Mouse (Mus musculus): ENCODE measurements at regions not wholly inside any gene's neighbourhood (a gene's known extent, or its start where the extent isn't known, plus 50 kb on each side); places are given as distances from the start of the nearest gene placed in this dataset.

DNA sequence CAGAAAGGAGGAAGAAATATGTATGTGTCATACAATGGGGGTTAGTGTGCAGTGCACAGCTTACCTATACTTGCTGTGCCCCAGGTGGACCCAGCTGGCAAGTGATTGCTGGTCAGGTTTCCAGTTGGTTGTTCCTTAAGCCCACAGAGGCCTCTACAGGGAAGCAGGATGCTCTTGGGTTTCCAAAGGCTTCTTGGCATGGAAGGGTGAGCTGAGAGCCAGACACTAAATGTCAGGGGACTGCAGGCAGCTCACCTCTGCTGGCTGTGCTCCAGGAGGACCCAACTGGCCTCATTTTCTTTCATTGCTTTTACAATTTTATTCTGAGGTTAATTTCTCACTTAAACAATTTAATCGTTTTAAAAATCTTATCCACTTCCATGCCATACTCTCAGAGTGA lies 108.1 kb downstream of the Gm10184 start:
- H3K4me1 ChIP-seq, result no peaks in the 10 kb centered on the region
- H3K4me3 ChIP-seq, result no peak overlapping the region
- H3K9me3 ChIP-seq (replicated peaks), result no peaks in the 10 kb centered on the region
- DNase-seq (ENCODE audit: low spot score), result no peak
- 85% methylated on average over 1 of the region's 1 CpGs for WGBS
- H3K27ac ChIP-seq (replicated peaks), result no peak overlapping the region
- no peaks in the 10 kb centered on the region for H3K27me3 ChIP-seq (ENCODE audit: low read depth, poor library complexity, severe bottlenecking)
- H3K36me3 ChIP-seq, result no peaks in the 10 kb centered on the region

DNA sequence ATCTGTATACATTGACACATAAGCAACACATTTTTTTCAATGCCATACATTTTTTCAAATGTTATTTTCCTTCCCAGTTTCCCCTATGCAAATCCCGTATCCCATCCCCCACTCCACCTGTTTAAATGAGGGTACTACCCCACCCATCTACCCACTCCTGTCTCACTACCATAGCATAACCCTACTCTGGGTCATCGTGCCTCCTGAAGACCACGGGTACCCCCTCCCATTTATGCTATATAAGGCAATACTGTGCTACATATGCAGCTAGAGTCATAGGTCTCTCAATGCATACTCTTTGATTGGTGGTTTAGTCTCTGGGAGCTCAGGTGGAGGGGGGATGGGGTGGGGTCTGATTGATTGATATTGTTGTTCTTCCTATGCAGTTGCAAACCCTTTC lies 132.7 kb downstream of the Gm10184 start:
- no peaks in the 10 kb centered on the region for H3K9me3 ChIP-seq (replicated peaks)
- WGBS, result 91% methylated on average over 3 of the region's 3 CpGs
- no peaks in the 10 kb centered on the region for H3K36me3 ChIP-seq
- H3K27me3 ChIP-seq (ENCODE audit: low read depth, poor library complexity, severe bottlenecking), result no peaks in the 10 kb centered on the region
- no peak for DNase-seq (ENCODE audit: low spot score)
- no peak overlapping the region for H3K27ac ChIP-seq (replicated peaks)
- H3K4me3 ChIP-seq, result no peak overlapping the region
- H3K4me1 ChIP-seq, result no peaks in the 10 kb centered on the region

DNA sequence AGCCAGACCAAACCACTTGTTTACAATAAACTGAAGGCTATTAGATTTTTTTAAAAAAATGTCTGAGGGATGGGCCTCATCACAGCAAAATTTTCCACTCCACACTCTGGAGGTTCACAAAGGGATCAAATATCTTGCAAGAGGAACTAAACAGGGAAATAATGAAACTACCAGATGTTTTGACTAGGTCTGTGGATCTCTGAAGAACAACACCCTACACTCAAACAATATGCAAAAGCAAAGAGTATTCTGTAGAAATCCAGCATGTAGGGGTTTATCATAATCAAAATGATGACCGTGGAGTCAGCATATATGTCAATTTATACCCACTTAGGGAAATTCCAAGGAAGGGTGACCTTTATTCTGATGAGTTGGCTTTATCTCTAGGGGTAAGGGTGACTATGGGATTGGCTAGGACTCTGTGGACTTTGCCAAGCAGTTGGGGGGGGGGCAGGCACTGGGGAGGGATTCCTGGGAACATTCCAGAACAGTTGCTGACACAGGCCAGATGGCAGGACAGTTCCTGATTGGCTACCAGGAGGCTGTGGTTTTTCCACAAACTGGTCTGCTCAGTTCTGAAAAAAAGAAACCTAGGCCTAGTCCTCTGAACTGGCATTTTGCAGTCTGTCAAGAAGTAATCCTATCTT lies 143.9 kb downstream of the Gm10184 start:
- no peaks in the 10 kb centered on the region for H3K36me3 ChIP-seq
- no peak for DNase-seq (ENCODE audit: low spot score)
- 0 out of 2 replicates have a peak, but pooled peaks cover 4% of the 10 kb centered on the region for H3K9me3 ChIP-seq (replicated peaks)
- no peaks in the 10 kb centered on the region for H3K27me3 ChIP-seq (ENCODE audit: low read depth, poor library complexity, severe bottlenecking)
- H3K27ac ChIP-seq (replicated peaks), result no peak overlapping the region
- H3K4me1 ChIP-seq, result no peaks in the 10 kb centered on the region
- WGBS, result 95% methylated on average over 1 of the region's 1 CpGs
- no peak overlapping the region for H3K4me3 ChIP-seq

DNA sequence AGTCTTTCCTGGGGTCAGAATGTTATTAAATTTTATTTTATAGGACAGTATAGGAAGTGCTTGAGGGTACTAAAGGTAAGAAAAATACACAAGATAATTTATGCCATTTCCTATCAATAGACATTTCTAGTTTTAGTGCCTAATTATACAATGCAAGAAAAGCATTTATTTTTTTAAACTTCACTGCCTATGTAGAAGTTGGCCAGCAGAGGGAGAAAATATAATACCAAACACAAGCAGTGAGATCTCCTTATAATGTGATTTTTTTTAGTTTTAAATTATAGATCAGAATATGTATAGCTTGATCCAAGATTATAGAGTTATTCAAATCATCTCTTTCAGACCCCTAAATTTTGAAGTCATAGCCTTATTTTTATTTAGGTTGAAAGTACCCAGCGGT lies 172.8 kb downstream of the Gm10184 start:
- H3K9me3 ChIP-seq (replicated peaks), result no peaks in the 10 kb centered on the region
- WGBS, result 97% methylated on average over 1 of the region's 1 CpGs
- H3K4me3 ChIP-seq, result no peak overlapping the region
- H3K27me3 ChIP-seq (ENCODE audit: low read depth, poor library complexity, severe bottlenecking), result no peaks in the 10 kb centered on the region
- no peak overlapping the region for H3K27ac ChIP-seq (replicated peaks)
- H3K36me3 ChIP-seq, result no peaks in the 10 kb centered on the region
- no peak for DNase-seq (ENCODE audit: low spot score)
- H3K4me1 ChIP-seq, result no peaks in the 10 kb centered on the region

DNA sequence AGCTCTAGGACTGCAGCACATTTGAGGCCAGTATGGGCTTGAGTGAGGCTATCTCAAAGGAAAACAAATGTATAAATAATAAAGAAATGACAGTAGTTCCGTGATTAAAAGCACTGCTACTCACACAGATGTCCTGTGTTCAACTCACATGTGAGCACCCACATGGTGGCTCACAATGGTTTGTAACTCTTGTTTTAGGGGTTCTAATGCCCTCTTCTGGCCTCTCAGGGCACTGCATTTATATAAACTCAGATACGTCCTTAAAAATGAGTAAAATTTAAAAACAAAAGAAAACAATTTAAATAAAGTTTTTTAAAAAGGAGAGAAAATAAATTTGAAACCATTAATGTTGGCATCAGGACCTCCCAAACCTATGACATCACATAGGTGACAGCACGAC lies 184.7 kb downstream of the Gm10184 start:
- no peak for DNase-seq (ENCODE audit: low spot score)
- 65% methylated on average over 3 of the region's 3 CpGs for WGBS

DNA sequence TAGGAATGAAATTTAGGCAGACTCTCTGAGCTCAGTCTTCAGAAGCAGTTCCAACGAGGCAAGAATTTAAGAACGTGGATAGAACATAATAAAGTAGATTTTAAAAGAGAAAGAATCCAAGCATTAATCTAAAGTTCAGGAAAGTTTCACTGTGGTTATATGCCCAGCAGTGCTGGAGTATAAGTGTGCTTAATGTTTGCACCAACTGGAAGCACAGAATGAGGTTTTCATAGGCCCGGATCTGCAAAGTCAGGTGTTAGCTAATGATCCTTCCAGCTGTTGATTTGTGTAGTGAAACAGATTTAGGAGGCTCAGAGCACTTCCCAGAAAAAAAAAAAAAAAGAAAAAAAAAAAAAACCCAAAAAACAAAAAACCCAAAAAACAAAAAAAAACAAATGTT lies 228.5 kb downstream of the Gm10184 start:
- no peaks in the 10 kb centered on the region for H3K9me3 ChIP-seq (replicated peaks)
- no peak for DNase-seq (ENCODE audit: low spot score)
- H3K4me3 ChIP-seq, result no peak overlapping the region
- WGBS, result 71% methylated on average over 3 of the region's 3 CpGs
- H3K27me3 ChIP-seq (ENCODE audit: low read depth, poor library complexity, severe bottlenecking), result no peaks in the 10 kb centered on the region
- no peak overlapping the region for H3K27ac ChIP-seq (replicated peaks)
- no peaks in the 10 kb centered on the region for H3K36me3 ChIP-seq
- peaks cover 7% of the 10 kb centered on the region; the same call in 1 of the 2 replicates for H3K4me1 ChIP-seq

More for the DNA sequence above, 184.7 kb downstream of the Gm10184 start:
- H3K27me3 ChIP-seq (ENCODE audit: low read depth, poor library complexity, severe bottlenecking), result no peaks in the 10 kb centered on the region
- H3K4me1 ChIP-seq, result no peaks in the 10 kb centered on the region
- H3K9me3 ChIP-seq (replicated peaks), result no peaks in the 10 kb centered on the region
- no peak overlapping the region for H3K27ac ChIP-seq (replicated peaks)
- no peak overlapping the region for H3K4me3 ChIP-seq
- no peaks in the 10 kb centered on the region for H3K36me3 ChIP-seq

DNA sequence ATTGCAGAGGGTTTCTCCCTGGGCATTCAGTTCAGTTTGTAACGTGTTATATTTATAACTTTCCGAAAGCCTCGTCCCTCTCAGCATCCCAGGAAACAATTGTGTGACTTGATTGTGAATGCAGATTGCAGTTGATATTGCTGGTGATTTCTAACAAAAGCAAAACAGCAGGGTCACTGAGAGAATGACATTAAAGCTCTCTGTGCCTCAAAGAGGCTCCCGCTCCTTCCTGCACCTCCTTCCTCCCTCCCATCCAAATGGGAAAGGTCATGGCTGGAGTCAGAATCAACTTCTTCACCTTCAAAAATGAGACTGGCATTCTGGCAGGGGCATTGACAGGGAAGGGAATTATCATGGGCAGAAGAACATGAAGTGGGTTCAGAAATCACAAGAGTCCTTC lies 251.9 kb downstream of the Gm10184 start:
- H3K36me3 ChIP-seq, result no peaks in the 10 kb centered on the region
- no peak for DNase-seq (ENCODE audit: low spot score)
- H3K4me3 ChIP-seq, result no peak overlapping the region
- H3K9me3 ChIP-seq (replicated peaks), result no peaks in the 10 kb centered on the region
- 50% methylated on average over 4 of the region's 4 CpGs for whole genome bisulfite sequencing
- no peak overlapping the region for H3K27ac ChIP-seq (replicated peaks)
- H3K27me3 ChIP-seq (ENCODE audit: low read depth, poor library complexity, severe bottlenecking), result no peaks in the 10 kb centered on the region
- peaks cover 8% of the 10 kb centered on the region for H3K4me1 ChIP-seq

- no peaks in the 10 kb centered on the region for H3K27me3 ChIP-seq (ENCODE audit: low read depth, poor library complexity, severe bottlenecking)
- no peak overlapping the region for H3K27ac ChIP-seq (replicated peaks)
- DNase-seq (ENCODE audit: low spot score), result no peak
- H3K4me1 ChIP-seq, result peaks cover 8% of the 10 kb centered on the region
- no peaks in the 10 kb centered on the region for H3K9me3 ChIP-seq (replicated peaks)
- no peaks in the 10 kb centered on the region for H3K36me3 ChIP-seq
- WGBS, result 85% methylated on average over 4 of the region's 4 CpGs
- H3K4me3 ChIP-seq, result no peak overlapping the region
Observed at GRCm38 (mm10) chr17:89656211-89656610, 254.0 kb downstream of the Gm10184 start.

GRCm38 (mm10) chr17:89654089-89654813 lies 256.0 kb downstream of the Gm10184 start:
- H3K27me3 ChIP-seq (ENCODE audit: low read depth, poor library complexity, severe bottlenecking), result no peaks in the 10 kb centered on the region
- H3K9me3 ChIP-seq (replicated peaks), result no peaks in the 10 kb centered on the region
- H3K36me3 ChIP-seq, result no peaks in the 10 kb centered on the region
- DNase-seq (ENCODE audit: low spot score), result peak; percentile 40
- peaks cover 8% of the 10 kb centered on the region for H3K4me1 ChIP-seq
- H3K4me3 ChIP-seq, result no peak overlapping the region
- no peak overlapping the region for H3K27ac ChIP-seq (replicated peaks)
- WGBS, result 67% methylated on average over 5 of the region's 5 CpGs

- DNase-seq (ENCODE audit: low spot score), result no peak
- Histone ChIP-seq H3K9me3 (replicated peaks) (no peaks in the 10 kb centered on the region), H3K27ac (replicated peaks) (no peak overlapping the region), H3K4me3 (no peak overlapping the region), H3K27me3 (ENCODE audit: low read depth, poor library complexity, severe bottlenecking) (no peaks in the 10 kb centered on the region), H3K36me3 (no peaks in the 10 kb centered on the region), H3K4me1 (no peaks in the 10 kb centered on the region)
- 84% methylated on average over 1 of the region's 1 CpGs for WGBS
Observed at GRCm38 (mm10) chr17:89646000-89646399, 264.2 kb downstream of the Gm10184 start.
